ENCODE assay signal across 23 mouse cellular contexts in the genomic region with DNA sequence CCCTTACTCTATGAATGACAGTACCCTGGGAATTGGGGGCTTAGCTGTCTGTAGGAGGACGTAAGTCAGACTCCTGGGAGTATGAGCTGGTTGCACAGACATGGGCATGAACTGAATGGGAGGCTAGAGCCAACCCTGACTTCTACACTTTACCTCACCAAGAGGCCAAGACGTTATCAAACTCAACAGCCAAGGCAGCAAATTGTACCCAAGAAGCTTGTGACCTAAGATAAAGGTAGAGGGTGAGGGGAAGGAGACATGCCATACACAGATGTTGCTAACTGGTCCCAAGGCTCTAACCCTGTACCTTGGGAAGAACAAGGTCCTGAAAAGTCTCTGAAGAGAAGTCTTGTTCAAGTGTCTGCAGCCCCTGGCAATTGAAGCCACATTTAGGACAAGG. TPM values are rescaled to one million over a fixed set of nuclear protein-coding genes. Genes with fewer than 3 reads are reported as not detected.
A peak's percentile ranks its signal among the peaks of the same experiment; 100 is the strongest.
DNase-seq lines count a peak whose midpoint lies in the region; ATAC-seq and TF ChIP-seq lines count a peak whose summit lies in the region.
"Had no signal": no experiment of that assay in that cellular context is flagged by ENCODE, and none has a peak within 500 bp of the region (broad histone marks: within the 10 kb centered on the region; RNA-seq: fewer than 3 reads in every experiment).

No protein-coding gene starts in this region.

- no peak overlapping the region for H3K4me2 ChIP-seq in liver, embryonic 16.5 days (ENCODE audit: low read depth, low read length)
- H3K4me2 ChIP-seq: embryonic facial prominence, embryonic 13.5 days; heart, embryonic 11.5 days; heart, embryonic 15.5 days; hindbrain, embryonic 13.5 days had no signal

- peaks cover 0 to 3% of the 10 kb centered on the region in 2 experiments; a peak in 1 of 4 replicates for H3K4me1 ChIP-seq in MEL (ENCODE audit: control insufficient read depth in 1 of 2, insufficient read depth in 2 of 2, low read length in 2 of 2)
- no peaks in the 10 kb centered on the region for H3K4me1 ChIP-seq in liver, embryonic 16.5 days (ENCODE audit: control insufficient read depth, low read depth, low read length)
- H3K4me1 ChIP-seq: heart, embryonic 15.5 days had no signal

- H3K36me3 ChIP-seq in MEL (ENCODE audit: control insufficient read depth in 1 of 2, insufficient read depth in 2 of 2, low read length in 2 of 2) = no peaks in the 10 kb centered on the region; a peak in 1 of 4 replicates
- H3K36me3 ChIP-seq in liver, embryonic 16.5 days (ENCODE audit: control insufficient read depth, insufficient read depth) = no peaks in the 10 kb centered on the region
- H3K36me3 ChIP-seq: embryonic facial prominence, embryonic 13.5 days; forebrain, embryonic 10.5 days; heart, embryonic 15.5 days had no signal

- no peak for TF ChIP-seq CTCF in MEL (IDR thresholded peaks at IDR 0.05 in 2 of 3, conservative IDR thresholded peaks at IDR 0.05 in 1 of 3; ENCODE audit: control insufficient read depth in 1 of 3, insufficient read depth in 1 of 3, low read depth in 2 of 3, low read length in 3 of 3, poor library complexity in 1 of 3, severe bottlenecking in 1 of 3)

- H3K9me3 ChIP-seq in MEL (replicated peaks; ENCODE audit: insufficient read depth, low read length) = no peaks in the 10 kb centered on the region
- H3K9me3 ChIP-seq in liver, embryonic 16.5 days (replicated peaks; ENCODE audit: control insufficient read depth, low read length) = no peaks in the 10 kb centered on the region
- H3K9me3 ChIP-seq: embryonic facial prominence, embryonic 13.5 days; forebrain, embryonic 10.5 days; heart, embryonic 15.5 days; hindbrain, embryonic 13.5 days had no signal

- H3K27me3 ChIP-seq in MEL (ENCODE audit: control insufficient read depth in 1 of 2, insufficient read depth in 2 of 2, low read length in 2 of 2) = peaks cover 0 to 5% of the 10 kb centered on the region in 2 experiments; a peak in 2 of 4 replicates
- H3K27me3 ChIP-seq in liver, embryonic 16.5 days (ENCODE audit: control insufficient read depth, insufficient read depth, low read depth, low read length) = no peaks in the 10 kb centered on the region
- H3K27me3 ChIP-seq: embryonic facial prominence, embryonic 13.5 days; heart, embryonic 15.5 days; hindbrain, embryonic 13.5 days had no signal

- H3K9ac ChIP-seq in MEL (ENCODE audit: control insufficient read depth, low read depth, low read length, poor library complexity, severe bottlenecking) = no peak overlapping the region
- no peak overlapping the region for H3K9ac ChIP-seq in liver, embryonic 16.5 days (ENCODE audit: low read depth, low read length)
- H3K9ac ChIP-seq: embryonic facial prominence, embryonic 13.5 days; heart, embryonic 15.5 days; hindbrain, embryonic 13.5 days had no signal

- no peak overlapping the region for H3K4me3 ChIP-seq in MEL (ENCODE audit: control insufficient read depth in 1 of 2, insufficient read depth in 1 of 2, low read depth in 2 of 2, low read length in 2 of 2)
- no peak overlapping the region for H3K4me3 ChIP-seq in liver, embryonic 16.5 days (ENCODE audit: low read depth, low read length)
- H3K4me3 ChIP-seq: embryonic facial prominence, embryonic 13.5 days; forebrain, embryonic 10.5 days; heart, embryonic 15.5 days; hindbrain, embryonic 13.5 days had no signal

- TF ChIP-seq POLR2A in MEL (IDR thresholded peaks at IDR 0.05; ENCODE audit: control insufficient read depth in 1 of 2, insufficient read depth in 1 of 2, low read depth in 1 of 2, low read length in 2 of 2, poor library complexity in 1 of 2) = no peak

- peak; percentile 74 for ATAC-seq in erythroid progenitor cell, adult 5-6 weeks (replicated peaks; ENCODE audit: low FRiP score, poor library complexity, severe bottlenecking)
- peak; percentile 62 for ATAC-seq in liver, embryonic 16.5 days (ENCODE audit: low read depth)
- ATAC-seq: forebrain, embryonic 14.5 days; hindbrain, postnatal 0 days had no signal

- WGBS in liver, embryonic 16.5 days (ENCODE audit: insufficient replicate concordance) = 39% methylated on average over 2 of the region's 2 CpGs

- TF ChIP-seq EP300 in MEL (IDR thresholded peaks at IDR 0.05; ENCODE audit: low read depth in 1 of 2, low read length in 2 of 2) = peak; percentile 27 to 71; a peak in 2 of 4 replicates

- DNase-seq in MEL (ENCODE audit: low read depth, low spot score) = peak; percentile 49
- peak; percentile 2 for DNase-seq in c-Kit-negative CD71-positive TER-119-positive erythroid progenitor cells, embryonic 14.5 days (ENCODE audit: low read depth, low spot score)
- DNase-seq in thymus, postnatal 36 days = no peak
- DNase-seq in gastrocnemius, adult 18-20 months (ENCODE audit: low spot score) = no peak
- no peak for DNase-seq in right cerebral cortex, postnatal 14 days
- DNase-seq: adrenal gland, adult 8-10 months; adrenal gland, postnatal 36 days; cerebellum, adult 18-20 months; cerebellum, adult 9-11 months; cerebellum, postnatal 36 days; gastrocnemius, postnatal 10 days; heart, adult 18-20 months; heart, postnatal 14 days had no signal

- no peak overlapping the region for H3K27ac ChIP-seq in MEL (ENCODE audit: control insufficient read depth, low read depth, low read length)
- H3K27ac ChIP-seq in liver, embryonic 16.5 days (ENCODE audit: low read length) = no peak overlapping the region
- H3K27ac ChIP-seq: embryonic facial prominence, embryonic 13.5 days; forebrain, embryonic 10.5 days; heart, embryonic 15.5 days; hindbrain, embryonic 13.5 days; hindbrain, postnatal 0 days had no signal

- no peaks in the 10 kb centered on the region for H3K79me2 ChIP-seq in MEL (ENCODE audit: control insufficient read depth, insufficient read depth, low read length, poor library complexity)

- no peak for TF ChIP-seq RAD21 in MEL (IDR thresholded peaks at IDR 0.05; ENCODE audit: low read depth, low read length)

TF ChIP-seq in MEL, 35 proteins besides CTCF, POLR2A, EP300 and RAD21:
- TF ChIP-seq TAL1 (IDR thresholded peaks at IDR 0.05; ENCODE audit: low read length) (peak; percentile 51), TCF12 (IDR thresholded peaks at IDR 0.05; ENCODE audit: low read depth, low read length) (peak; percentile 83), GATA1 (IDR thresholded peaks at IDR 0.05; ENCODE audit: low read depth, low read length) (peak; percentile 63; the same call in 1 of the 2 replicates), GABPA (IDR thresholded peaks at IDR 0.05; ENCODE audit: low read depth, low read length) (no peak), SMC3 (IDR thresholded peaks at IDR 0.05; ENCODE audit: low read depth, low read length) (no peak)

RNA-seq across cellular contexts. Expression of a gene that starts 23.4 kb away (rescaled TPM):
- 0.23 and 0.42 TPM in 2 replicates for total RNA-seq in MEL (2012; rRNA removed)
- under 1 TPM in 1 of 2 experiments, not detected in 1; 0.99 TPM for polyA plus RNA-seq in MEL (2012; ENCODE audit: insufficient read depth in 1 of 2, insufficient read length in 2 of 2, low read depth in 1 of 2, low replicate concordance in 2 of 2, missing spikeins in 1 of 2)
- total RNA-seq in erythroid progenitor cell, adult 5-6 weeks (2015; ENCODE audit: low replicate concordance) = 1.7 and 3.2 TPM in 2 replicates
- 0.26 TPM in 1 of 2 replicates, not detected in the other for total RNA-seq in erythroid progenitor cell, adult 5-6 weeks (2017; ENCODE audit: low replicate concordance)
- polyA plus RNA-seq in liver, embryonic 16.5 days (2015; fragmentation: Nextera tagmentation; extraction: Ambion mirVana) = 0.11 and 0.12 TPM in 2 replicates
- not detected for total RNA-seq in gastrocnemius, adult 18-20 months (2021)
- total RNA-seq: heart, postnatal 14 days; hematopoietic stem cell, adult 5-6 weeks had no signal
- polyA plus RNA-seq: heart, embryonic 11.5 days had no signal

Comparison
In these comparisons a context has a peak if more than half of its experiments do, and no peak if none do; other contexts are left out.
1. DNase-seq: peak in MEL (single experiment) and c-Kit-negative CD71-positive TER-119-positive erythroid progenitor cells, embryonic 14.5 days (single experiment); none in thymus, postnatal 36 days (0 of 2), gastrocnemius, adult 18-20 months (single experiment) and right cerebral cortex, postnatal 14 days (single experiment).